Mouse (Mus musculus): ENCODE data around the gene Cx3cr1. TPM values are rescaled to one million over a fixed set of nuclear protein-coding genes. Genes with fewer than 3 reads are reported as not detected.
"Not testable (repeated sequence)": the region's sequence is repeated elsewhere in the genome, so short reads cannot be mapped to it uniquely, and the experiment has no call there.

Cx3cr1 gene
- 4.7 and 4.8 TPM in 2 replicates for polyA plus RNA-seq (2016; fragmentation: Nextera tagmentation; extraction: Ambion mirVana)

DNA sequence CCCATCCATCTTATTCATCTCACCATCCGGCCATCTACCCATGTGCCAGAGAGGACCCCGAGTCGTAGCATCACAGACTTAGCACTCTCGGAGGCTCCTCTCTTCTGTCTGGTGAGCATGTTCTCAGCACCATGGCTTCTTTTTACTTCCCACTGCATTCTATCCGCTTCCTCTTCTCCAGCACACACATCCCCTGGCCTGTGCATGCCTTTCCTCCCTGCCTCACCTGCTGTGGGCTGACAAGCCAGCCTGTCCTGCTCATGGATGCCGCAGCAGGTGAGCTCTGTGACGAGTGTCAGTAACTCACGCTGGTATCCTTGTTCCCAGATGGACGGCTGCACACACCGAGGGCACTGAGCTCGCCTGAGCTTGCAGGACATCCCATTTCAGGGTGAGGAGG lies at the start of gene Cx3cr1:
Gene Cx3cr1, minus strand, starts transcription at position 101 of the 400 bp plus-strand sequence.
- no peak for DNase-seq (ENCODE audit: extremely low spot score, low spot score)
- Histone ChIP-seq H3K4me3 (no peak within 1 kb of the TSS), H3K27ac (no peak within 1 kb of the TSS), H3K4me1 (peaks cover 9% of the 10 kb centered on the region; the same call in 1 of the 2 replicates), H3K27me3 (ENCODE audit: poor library complexity, severe bottlenecking) (no peaks in the 10 kb centered on the region), H3K36me3 (replicated peaks) (no peaks in the 10 kb centered on the region), H3K9me3 (no peaks in the 10 kb centered on the region)
- 85% methylated on average over 11 of the region's 11 CpGs for WGBS

DNA sequence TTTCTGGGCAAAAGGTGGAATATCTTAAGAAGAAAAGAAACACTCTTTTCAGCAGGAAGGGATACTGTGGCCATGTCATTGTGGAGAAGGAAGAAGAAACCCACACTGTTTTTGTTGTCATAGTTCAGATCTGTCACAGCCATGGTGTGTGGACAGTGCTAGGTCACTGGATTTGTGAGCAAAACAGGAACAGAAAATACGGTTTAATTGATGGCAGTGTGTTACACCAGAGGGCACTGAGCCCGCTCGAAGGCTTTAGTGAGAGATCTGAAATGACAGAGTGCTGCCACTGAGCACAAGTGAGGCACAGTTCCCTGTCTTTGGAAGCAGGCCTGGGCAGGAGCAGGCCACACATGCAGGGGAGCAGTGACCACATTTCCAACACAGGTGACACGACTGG lies 48.5 kb upstream of the Cx3cr1 start:
- no peak overlapping the region for H3K27ac ChIP-seq
- 92% methylated on average over 4 of the region's 4 CpGs for WGBS
- peaks cover 62% of the 10 kb centered on the region for H3K36me3 ChIP-seq (replicated peaks)
- no peaks in the 10 kb centered on the region for H3K27me3 ChIP-seq (ENCODE audit: poor library complexity, severe bottlenecking)
- H3K9me3 ChIP-seq, result no peaks in the 10 kb centered on the region
- no peak for DNase-seq (ENCODE audit: extremely low spot score, low spot score)
- peaks cover 4% of the 10 kb centered on the region; the same call in 1 of the 2 replicates for H3K4me1 ChIP-seq
- no peak overlapping the region for H3K4me3 ChIP-seq

DNA sequence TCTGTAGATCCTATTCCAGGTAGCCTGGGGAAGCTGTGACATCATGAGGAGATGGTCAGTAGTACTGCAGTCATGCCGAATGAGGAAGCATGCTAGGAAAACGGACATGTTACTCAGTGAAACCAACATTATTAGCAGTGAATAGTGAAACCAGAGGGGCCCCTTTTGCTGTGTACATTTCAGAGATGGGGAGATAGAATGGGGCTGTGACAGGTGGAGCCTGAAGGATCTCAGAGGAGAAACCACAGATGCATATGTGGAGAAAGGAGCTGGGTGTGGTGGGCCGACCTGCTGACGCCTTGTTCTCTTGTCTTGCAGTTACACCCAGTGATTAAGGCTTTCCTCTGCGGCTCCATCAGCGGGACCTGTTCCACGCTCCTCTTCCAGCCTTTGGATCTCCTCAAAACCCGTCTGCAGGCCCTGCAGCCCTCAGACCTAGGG lies 46.5 kb upstream of the Cx3cr1 start:
- 87% methylated on average over 8 of the region's 8 CpGs for WGBS
- Histone ChIP-seq H3K27ac (peak overlapping the region; percentile 60; the same call in 1 of the 2 replicates), H3K27me3 (ENCODE audit: poor library complexity, severe bottlenecking) (no peaks in the 10 kb centered on the region), H3K36me3 (replicated peaks) (peaks cover 47% of the 10 kb centered on the region), H3K9me3 (no peaks in the 10 kb centered on the region), H3K4me3 (no peak overlapping the region), H3K4me1 (peaks cover 7% of the 10 kb centered on the region)
- no peak for DNase-seq (ENCODE audit: extremely low spot score, low spot score)

DNA sequence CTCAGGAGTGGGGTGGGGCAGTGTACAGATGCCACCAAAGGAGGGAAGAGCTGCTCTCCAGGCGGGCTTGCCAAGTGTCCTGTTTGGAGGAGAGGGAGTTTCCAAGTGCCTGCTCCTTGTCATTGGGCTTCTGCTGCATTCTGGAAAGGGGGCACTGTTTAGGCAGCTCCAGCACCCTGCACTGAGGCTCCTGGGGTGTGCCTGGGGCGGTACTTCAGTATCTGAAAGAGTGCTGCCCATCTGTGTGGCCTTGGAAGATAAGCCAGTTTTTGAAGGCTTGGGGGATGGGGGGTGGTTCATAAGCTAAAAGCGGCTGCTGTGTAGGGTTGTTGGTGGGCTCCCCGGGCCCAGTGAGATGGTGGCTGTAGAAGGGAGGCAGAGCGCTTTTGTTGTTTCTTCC lies 45.9 kb upstream of the Cx3cr1 start:
- H3K27ac ChIP-seq, result peak overlapping the region; percentile 60

DNA sequence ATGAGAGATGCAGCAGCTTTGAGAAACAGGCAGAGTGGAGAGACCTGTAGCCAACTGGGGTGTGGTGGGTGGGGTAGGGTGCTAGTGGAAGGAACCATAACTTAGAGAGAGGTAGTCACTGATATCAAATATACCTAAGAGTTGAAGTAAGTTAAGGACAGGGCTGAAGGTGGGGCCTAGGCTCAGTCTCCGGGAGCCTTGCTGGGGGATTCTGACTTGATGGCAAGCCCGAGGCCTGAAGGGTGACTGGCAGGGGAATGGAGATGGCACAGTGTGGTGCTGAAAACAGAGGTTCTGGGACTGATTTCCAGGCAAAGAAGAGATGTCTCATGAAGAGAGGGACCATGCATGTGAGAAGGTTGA lies 45.1 kb upstream of the Cx3cr1 start:
- Histone ChIP-seq H3K4me1 (peaks cover 14% of the 10 kb centered on the region), H3K27ac (peak overlapping the region; percentile 54; the same call in 1 of the 2 replicates), H3K27me3 (ENCODE audit: poor library complexity, severe bottlenecking) (no peaks in the 10 kb centered on the region), H3K36me3 (replicated peaks) (peaks cover 33% of the 10 kb centered on the region), H3K9me3 (no peaks in the 10 kb centered on the region), H3K4me3 (no peak overlapping the region)
- WGBS, result 84% methylated on average over 2 of the region's 2 CpGs
- DNase-seq (ENCODE audit: extremely low spot score, low spot score), result no peak

More for the DNA sequence above, 45.9 kb upstream of the Cx3cr1 start:
- no peak overlapping the region for H3K4me3 ChIP-seq
- no peaks in the 10 kb centered on the region for H3K27me3 ChIP-seq (ENCODE audit: poor library complexity, severe bottlenecking)
- H3K4me1 ChIP-seq, result peaks cover 13% of the 10 kb centered on the region
- H3K9me3 ChIP-seq, result no peaks in the 10 kb centered on the region
- 82% methylated on average over 5 of the region's 5 CpGs for WGBS
- no peak for DNase-seq (ENCODE audit: extremely low spot score, low spot score)
- H3K36me3 ChIP-seq (replicated peaks), result peaks cover 41% of the 10 kb centered on the region

DNA sequence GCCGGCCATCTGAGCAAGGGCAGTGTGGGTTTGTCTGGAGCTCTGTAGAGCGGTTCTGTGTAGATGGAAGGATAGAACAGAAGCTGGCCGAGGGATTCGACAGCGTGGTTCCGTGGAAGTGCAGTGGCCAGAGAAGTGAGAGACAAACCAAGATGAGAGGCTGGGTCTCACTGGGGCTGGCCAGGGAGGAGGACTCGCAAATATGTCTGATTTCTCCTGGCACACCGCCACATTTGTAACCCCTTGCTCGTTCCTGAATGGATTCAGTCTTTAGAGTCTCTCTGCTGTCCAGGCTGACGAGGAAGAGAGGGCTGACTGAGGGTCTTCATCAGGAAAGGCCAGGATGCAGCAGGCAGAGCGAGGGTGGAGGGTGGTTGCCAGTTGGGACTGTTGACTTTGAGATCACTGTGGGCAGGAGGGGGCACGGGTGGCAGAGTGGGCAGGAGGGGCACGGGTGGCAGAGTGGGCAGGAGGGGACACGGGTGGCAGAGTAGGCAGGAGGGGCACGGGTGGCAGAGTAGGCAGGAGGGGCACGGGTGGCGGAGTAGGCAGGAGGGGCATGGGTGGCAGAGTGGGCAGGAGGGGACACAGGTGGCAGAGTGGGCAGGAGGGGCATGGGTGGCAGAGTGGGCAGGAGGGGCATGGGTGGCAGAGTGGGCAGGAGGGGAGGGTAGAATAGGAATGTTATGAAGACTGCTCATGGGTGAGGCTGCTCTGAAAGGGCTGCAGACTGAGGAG lies 44.5 kb upstream of the Cx3cr1 start:
- H3K9me3 ChIP-seq, result no peaks in the 10 kb centered on the region
- no peak overlapping the region for H3K4me3 ChIP-seq
- no peaks in the 10 kb centered on the region for H3K27me3 ChIP-seq (ENCODE audit: poor library complexity, severe bottlenecking)
- H3K36me3 ChIP-seq (replicated peaks), result peaks cover 27% of the 10 kb centered on the region
- DNase-seq (ENCODE audit: extremely low spot score, low spot score), result no peak
- WGBS, result 93% methylated on average over 16 of the region's 17 CpGs
- H3K4me1 ChIP-seq, result peaks cover 14% of the 10 kb centered on the region
- H3K27ac ChIP-seq, result peak overlapping the region; percentile 54; the same call in 1 of the 2 replicates

DNA sequence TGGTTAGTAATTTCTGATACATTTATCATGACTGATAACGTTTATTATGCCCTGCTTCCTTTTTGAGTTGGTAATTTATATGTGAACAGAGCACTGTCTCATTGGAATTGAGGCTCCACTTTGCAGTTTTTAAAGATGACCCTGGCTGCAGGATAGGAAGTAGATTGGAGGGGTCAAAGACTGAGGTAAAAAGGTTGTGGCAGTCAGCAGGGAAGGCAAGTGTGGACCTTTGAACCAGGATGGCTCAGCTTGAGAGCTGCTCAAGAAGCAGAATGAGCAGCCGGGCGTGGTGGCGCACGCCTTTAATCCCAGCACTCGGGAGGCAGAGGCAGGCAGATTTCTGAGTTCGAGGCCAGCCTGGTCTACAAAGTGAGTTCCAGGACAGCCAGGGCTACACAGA lies 43.8 kb upstream of the Cx3cr1 start:
- H3K4me1 ChIP-seq, result peaks cover 14% of the 10 kb centered on the region
- WGBS, result 94% methylated on average over 7 of the region's 7 CpGs

DNA sequence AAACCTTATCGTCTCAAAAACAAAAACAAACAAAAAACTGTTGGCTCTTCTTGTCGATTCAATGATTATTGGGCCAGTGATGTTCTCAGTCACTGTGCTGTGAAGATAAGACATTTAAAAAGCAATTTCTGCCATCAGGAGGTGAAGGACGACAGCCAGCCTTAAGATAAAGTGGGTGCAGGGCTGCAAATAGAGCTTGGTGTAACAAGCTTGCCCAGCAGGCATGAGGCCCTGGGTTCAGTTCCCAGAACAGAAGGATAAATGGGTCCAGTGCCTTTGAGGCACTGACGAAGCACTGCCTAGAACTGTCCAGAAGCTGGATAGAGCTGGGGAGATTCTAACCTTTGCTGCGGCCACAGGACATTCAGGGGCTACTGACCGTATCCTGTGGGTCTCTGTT lies 42.8 kb upstream of the Cx3cr1 start:
- Histone ChIP-seq H3K27ac (0 out of 2 replicates have a peak overlapping the region, but pooled peaks have one; percentile 22), H3K9me3 (no peaks in the 10 kb centered on the region), H3K36me3 (replicated peaks) (peaks cover 10% of the 10 kb centered on the region), H3K27me3 (ENCODE audit: poor library complexity, severe bottlenecking) (no peaks in the 10 kb centered on the region), H3K4me3 (no peak overlapping the region), H3K4me1 (peaks cover 14% of the 10 kb centered on the region)
- no peak for DNase-seq (ENCODE audit: extremely low spot score, low spot score)
- 90% methylated on average over 6 of the region's 6 CpGs for WGBS

More for the DNA sequence above, 43.8 kb upstream of the Cx3cr1 start:
- no peaks in the 10 kb centered on the region for H3K9me3 ChIP-seq
- no peak overlapping the region for H3K27ac ChIP-seq
- H3K27me3 ChIP-seq (ENCODE audit: poor library complexity, severe bottlenecking), result no peaks in the 10 kb centered on the region
- H3K4me3 ChIP-seq, result no peak overlapping the region
- H3K36me3 ChIP-seq (replicated peaks), result peaks cover 20% of the 10 kb centered on the region
- no peak for DNase-seq (ENCODE audit: extremely low spot score, low spot score)

DNA sequence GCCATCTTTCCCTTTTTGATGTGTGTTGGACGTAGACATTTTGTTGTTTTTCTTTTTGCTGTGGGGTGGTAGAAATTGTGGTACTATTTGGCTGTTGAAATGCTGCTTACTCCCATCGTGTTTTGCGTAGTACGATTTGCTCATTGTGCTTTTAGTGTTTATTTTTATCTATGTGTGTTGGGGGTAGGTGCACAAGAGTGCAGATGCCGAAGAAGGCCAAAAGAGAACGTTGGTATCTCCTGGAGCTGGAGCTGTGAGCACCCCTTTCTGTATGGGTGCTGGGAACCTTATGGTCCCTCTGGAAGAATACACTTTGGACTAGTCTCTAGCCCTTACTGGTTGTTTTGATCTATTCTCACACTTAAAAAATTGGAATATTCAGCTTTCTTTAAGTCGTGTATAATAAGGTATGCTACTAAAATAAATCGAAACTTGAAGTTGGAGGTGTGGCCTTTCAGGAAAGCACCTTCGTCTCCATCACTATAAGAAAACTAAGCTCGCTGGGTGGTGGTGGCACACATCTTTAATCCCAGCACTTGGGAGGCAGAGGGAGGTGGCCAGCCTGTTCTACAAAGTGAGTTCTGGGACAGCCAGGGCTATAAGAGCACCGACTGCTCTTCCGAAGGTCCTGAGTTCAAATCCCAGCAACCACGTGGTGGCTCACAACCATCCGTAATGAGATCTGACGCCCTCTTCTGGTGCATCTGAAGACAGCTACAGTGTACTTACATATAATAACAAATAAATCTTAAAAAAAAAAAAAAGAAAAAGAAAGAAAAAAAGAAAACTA lies 41.7 kb upstream of the Cx3cr1 start:
- peaks cover 14% of the 10 kb centered on the region for H3K4me1 ChIP-seq
- no peaks in the 10 kb centered on the region for H3K9me3 ChIP-seq
- H3K36me3 ChIP-seq (replicated peaks), result no peaks in the 10 kb centered on the region
- WGBS, result 78% methylated on average over 15 of the region's 15 CpGs
- H3K4me3 ChIP-seq, result peak overlapping the region; percentile 86
- H3K27me3 ChIP-seq (ENCODE audit: poor library complexity, severe bottlenecking), result no peaks in the 10 kb centered on the region
- peak overlapping the region; percentile 93 for H3K27ac ChIP-seq
- no peak for DNase-seq (ENCODE audit: extremely low spot score, low spot score)

DNA sequence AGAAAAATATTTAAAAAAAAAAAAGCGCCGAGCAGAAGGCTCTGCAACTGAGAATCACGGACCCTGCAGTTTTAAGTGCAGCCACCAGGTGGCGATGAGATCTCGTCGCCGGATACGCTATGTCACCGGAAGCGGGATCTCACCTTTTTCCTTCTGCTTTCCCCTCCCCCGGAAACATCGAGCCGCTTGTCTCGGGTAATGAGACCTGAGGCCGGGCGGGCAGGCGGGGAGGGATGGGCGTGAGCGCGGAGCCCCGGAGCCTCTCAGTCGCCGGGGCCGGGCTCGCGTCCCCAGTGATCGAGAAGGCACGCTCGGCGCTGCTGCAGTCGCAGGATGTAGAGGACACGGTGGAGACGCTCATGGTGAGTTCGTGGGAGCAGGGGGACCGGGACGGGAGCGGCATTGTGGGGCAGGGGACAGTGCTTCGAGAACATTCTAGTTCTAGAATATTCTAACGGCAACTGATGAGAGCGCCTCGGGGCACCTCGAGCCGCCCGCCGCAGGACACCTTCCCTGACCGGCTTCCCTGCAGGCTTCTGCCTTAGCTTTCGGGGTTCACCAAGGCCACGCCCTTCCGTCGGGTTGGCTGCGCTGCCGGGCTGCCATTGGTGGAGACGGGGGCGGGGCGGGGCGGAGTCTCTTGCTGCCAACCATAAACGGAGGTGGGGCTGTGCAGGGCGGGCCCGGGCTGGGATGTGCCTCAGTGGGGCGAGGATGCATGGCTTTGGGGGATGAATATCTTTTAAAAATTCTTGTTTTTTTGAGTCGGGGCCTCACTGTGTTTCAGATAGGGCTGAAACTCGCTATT lies 40.7 kb upstream of the Cx3cr1 start, which contains the start of gene Slc25a38:
Gene Slc25a38, plus strand, starts transcription at position 164 of the 808 bp plus-strand sequence.
- Histone ChIP-seq H3K36me3 (replicated peaks) (no peaks in the 10 kb centered on the region), H3K4me3 (peak within 1 kb of the TSS; percentile 86), H3K9me3 (no peaks in the 10 kb centered on the region), H3K27ac (peak within 1 kb of the TSS; percentile 93), H3K4me1 (peaks cover 14% of the 10 kb centered on the region), H3K27me3 (ENCODE audit: poor library complexity, severe bottlenecking) (no peaks in the 10 kb centered on the region)
- DNase-seq (ENCODE audit: extremely low spot score, low spot score), result peak; percentile 94
- WGBS, result 1% methylated on average over 62 of the region's 62 CpGs

DNA sequence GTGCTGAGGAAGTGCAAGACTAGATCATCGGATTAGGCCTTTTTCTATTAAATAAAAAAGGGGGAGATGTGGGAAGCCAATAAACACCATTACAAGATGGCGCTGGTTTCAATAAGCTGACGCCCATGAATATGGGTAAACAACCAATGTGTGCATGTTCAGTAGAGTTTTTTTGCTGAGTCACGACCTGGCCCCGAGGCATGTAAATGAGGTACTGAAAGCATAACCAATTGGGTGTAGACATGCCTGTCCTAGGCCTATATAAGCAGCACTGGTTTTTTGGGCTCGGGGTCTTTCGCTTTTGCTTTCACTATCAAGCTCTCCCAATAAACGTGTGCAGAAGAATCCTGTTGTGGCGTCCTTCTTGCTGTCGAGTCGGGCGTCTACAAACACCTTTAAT lies 39.3 kb upstream of the Cx3cr1 start:
- not testable (repeated sequence) for H3K4me3 ChIP-seq; DNase-seq (ENCODE audit: extremely low spot score, low spot score); H3K36me3 ChIP-seq (replicated peaks); H3K27me3 ChIP-seq (ENCODE audit: poor library complexity, severe bottlenecking); H3K9me3 ChIP-seq; H3K4me1 ChIP-seq; H3K27ac ChIP-seq
- 95% methylated on average over 12 of the region's 12 CpGs for WGBS

DNA sequence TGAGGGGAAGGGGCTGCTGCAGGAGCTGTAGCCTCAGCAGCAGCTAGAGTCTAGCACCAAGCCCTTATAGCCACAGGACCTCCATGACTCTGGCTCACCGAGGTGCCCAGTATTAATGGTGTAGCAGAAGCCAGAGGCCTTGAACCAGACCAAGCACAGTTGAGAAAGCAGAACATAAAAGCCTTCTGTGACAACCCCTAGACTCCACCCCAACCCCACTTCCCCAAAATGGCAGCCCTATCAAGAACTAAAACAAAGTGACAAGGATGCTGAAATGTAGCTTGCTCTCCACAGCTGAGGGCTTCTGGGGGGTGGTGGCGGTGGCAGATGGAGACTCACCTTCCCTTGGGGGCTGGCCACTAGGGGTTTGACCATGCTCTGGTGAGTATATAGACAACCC lies 31.5 kb upstream of the Cx3cr1 start:
- DNase-seq (ENCODE audit: extremely low spot score, low spot score), result no peak
- Histone ChIP-seq H3K4me3 (no peak overlapping the region), H3K36me3 (replicated peaks) (no peaks in the 10 kb centered on the region), H3K4me1 (no peaks in the 10 kb centered on the region), H3K9me3 (peaks cover 23% of the 10 kb centered on the region), H3K27ac (no peak overlapping the region), H3K27me3 (ENCODE audit: poor library complexity, severe bottlenecking) (no peaks in the 10 kb centered on the region)
- 98% methylated on average over 2 of the region's 2 CpGs for WGBS
